Mouse (Mus musculus) bone marrow macrophage, adult 2 months (primary cell): ENCODE measurements at regions not wholly inside any gene's neighbourhood (a gene's known extent, or its start where the extent isn't known, plus 50 kb on each side); places are given as distances from the start of the nearest gene placed in this dataset.

Experiments used
- CTCF ChIP-seq: IDR thresholded peaks from 2 replicates; pipeline ENCODE4 v1.5.1; 2012; ENCODE audit warnings: low read depth, mild to moderate bottlenecking, low read length, moderate library complexity
- POLR2A ChIP-seq: IDR thresholded peaks from 2 replicates; pipeline ENCODE4 v1.6.1; 2012; ENCODE audit warnings: mild to moderate bottlenecking, low read depth, low read length, borderline replicate concordance

GRCm38 (mm10) chr1:76394038-76394437, 848.0 kb downstream of the Slc4a3 start:
- TF ChIP-seq CTCF, result no peak
- TF ChIP-seq POLR2A, result no peak
